Mouse (Mus musculus) left cerebral cortex, adult 8-10 months (tissue): ENCODE measurements around the gene Dlgap5. TPM values are rescaled to one million over a fixed set of nuclear protein-coding genes. Genes with fewer than 3 reads are reported as not detected.

Experiments
- DNase-seq, 2 experiments: peaks; one replicate each; pipeline ENCODE4 v3.0.0; 2022; ENCODE audit warnings: low spot score in 2 of 2
- total RNA-seq, 4 experiments: library from RNA; stranded (reverse); gene quantifications; 2 replicates each; pipeline ENCODE4 v1.2.4; 2022

The Dlgap5 gene
- total RNA-seq, 4 experiments from 2014 or later: 0.34 to 1.2 (median 0.42) TPM

DNA sequence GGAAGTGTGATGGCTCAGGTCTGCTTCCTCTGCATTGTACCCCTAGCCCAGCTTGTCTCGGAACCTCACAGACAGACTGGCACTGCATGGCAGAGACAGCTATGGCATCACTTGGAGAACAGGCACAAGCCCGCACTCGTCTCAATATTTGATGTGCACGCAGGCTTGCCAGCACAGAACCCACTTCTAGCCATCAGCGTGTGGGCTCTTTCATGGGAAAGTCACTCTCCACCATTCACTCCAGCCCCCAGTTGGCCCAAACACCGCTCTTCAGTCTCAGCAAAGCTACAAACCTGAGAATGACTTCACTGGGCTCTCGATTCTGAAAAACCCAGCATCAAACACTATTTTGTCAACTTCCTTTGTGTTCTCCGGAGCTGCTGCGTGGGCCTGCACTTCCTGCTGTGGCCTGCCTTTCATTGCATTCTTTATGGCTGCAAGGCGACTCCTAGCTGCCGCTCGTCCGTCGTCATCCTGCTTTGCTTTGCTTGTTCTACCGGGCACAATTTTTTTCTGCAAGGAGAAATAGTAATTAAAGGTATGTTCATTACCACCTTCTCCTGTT, 22.7 kb downstream of the Dlgap5 start:
- DNase-seq: no peak

DNA sequence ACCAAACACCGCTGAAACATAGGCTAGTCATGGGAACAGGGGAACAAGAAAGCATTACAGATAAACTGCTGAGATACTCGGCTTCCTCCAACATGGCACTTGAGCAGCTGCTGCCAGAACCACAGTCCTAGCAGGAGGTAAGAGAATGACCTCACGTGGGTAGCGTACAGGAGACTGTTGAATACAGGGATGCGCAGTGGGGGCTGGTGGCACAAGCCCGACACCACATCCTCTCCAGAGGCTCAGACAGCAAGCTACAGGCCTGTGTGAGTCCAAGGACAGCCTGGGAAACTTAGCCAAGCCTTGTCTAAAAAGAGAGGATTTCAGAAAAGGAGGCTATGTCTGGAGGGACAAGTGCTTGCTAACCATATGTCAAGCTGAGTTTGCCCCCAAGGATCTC, 23.2 kb downstream of the Dlgap5 start:
- DNase-seq: no peak

DNA sequence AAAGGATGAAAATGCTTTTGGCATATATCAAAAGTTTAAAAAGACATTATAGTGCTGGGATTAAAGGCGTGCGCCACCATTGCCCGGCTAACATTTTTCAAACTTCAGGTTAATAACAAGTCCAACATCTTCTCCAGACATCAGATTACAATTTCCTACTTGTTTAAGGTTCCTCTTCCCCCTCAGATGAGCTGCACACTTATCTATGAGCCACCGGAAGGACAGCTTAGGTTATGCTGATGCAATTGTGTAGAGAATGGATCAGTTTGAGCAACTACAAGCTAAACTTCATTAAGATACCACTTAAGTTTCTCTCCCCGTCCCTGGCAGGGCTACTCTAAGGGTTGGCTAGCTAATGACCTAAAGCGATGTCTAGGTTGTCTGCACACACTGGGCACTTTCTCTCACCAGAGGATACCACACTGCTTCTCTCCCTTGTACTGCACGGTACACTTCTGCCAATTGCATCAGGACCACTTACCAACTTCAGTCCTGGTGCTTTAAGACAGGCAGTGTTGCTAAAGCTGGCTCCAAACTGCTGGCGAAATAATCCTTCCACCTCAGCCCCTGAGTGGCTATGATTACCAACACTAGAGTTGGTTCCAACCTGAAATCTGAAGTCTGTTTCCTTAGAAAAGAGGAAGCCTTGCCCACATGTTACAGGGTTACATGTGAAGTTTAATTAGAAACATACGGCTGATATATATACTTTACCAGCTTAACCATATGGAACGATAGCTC, 24.7 kb downstream of the Dlgap5 start:
- no peak for DNase-seq

DNA sequence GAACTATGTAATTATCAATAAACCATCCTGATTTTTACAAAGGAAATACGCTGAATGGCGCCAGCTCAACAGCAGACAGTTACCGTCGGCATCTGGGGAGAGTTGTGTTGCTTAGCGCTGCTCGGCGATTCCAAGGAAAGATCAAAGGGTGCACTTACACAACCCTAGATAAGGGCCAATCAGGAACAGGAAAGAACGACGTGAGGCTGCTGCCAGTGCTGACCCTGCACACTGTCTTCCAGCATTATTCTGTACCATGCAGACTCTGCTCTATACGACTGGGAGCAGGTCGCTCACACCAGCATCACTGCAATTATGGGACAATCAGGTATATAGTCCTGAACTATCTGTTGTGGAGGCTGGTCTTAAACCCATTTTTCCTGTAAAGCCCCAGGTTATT, 32.1 kb downstream of the Dlgap5 start:
- no peak for DNase-seq

DNA sequence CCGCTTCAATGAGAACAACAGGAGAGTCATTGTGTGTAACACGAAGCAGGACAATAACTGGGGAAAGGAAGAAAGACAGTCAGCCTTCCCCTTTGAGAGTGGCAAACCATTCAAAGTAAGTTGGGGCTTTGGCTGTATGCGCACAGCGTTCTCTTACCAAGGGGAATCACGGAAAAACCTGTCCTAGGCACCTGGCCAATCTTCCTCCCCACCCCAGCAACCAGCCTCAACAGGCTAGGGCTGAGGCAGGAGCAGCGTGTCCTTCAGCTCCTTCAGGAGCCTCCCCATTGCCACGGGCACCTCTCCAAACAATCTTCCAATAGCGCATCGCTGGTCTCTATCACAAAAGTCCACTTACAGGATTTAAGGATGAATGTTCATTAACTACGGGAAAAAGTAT, 33.6 kb downstream of the Dlgap5 start:
- no peak for DNase-seq

DNA sequence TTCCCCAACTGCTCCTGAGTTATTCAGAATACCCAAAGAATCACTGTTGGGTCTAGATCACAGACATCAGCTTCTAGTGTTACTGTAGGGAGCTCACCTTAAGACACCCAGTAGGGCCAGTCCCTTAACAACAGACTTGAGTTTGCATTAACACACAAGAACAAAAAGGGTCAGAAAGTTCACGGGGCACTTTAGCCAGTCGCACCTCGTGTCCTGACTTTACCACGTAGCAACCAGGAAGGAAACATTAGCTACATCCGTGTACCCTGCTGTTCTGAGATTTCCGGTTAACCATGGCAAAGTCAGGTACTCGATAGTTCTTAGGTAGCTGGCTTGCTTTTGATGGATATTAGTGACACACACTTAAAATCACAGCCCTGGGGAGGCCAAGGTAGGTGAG, 34.3 kb downstream of the Dlgap5 start:
- no peak for DNase-seq

DNA sequence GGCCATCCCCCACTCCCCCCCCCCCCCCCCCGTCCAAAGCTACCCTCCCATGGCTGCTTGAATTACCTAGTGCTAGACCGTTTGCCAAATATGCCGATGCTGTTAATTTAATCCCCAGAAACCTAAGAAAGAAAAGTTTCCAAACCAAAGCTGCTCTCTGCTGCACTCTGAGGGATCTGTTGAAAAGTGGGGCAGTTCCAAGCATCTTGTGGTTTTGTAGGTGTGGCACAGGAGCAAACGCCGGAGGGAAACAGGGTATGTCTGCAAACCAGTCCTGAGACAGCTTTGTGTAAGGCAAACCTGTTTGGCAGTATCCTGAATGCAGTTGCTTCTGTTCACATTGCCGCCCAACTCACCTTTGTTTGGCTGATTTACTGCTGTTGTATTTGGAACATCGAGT, 39.9 kb downstream of the Dlgap5 start:
- no peak for DNase-seq

DNA sequence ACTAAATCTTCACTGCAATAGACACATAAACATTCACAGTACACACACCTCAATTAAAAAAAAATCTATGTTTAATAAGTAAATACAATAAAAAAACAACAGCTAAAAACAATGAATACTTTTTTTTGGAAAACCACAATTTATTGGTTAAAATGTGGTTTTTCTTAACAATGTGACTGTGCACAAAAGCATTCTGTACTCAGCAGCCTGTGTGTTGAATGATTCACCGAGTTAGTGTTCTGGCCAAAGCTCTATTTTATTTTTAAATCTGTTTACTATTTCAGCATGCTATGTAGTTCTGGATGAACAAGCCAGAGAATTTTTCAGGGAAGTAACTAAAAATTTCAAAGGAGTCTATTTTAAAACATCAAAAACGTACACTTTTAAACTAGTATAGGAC, 41.7 kb downstream of the Dlgap5 start:
- no peak for DNase-seq

DNA sequence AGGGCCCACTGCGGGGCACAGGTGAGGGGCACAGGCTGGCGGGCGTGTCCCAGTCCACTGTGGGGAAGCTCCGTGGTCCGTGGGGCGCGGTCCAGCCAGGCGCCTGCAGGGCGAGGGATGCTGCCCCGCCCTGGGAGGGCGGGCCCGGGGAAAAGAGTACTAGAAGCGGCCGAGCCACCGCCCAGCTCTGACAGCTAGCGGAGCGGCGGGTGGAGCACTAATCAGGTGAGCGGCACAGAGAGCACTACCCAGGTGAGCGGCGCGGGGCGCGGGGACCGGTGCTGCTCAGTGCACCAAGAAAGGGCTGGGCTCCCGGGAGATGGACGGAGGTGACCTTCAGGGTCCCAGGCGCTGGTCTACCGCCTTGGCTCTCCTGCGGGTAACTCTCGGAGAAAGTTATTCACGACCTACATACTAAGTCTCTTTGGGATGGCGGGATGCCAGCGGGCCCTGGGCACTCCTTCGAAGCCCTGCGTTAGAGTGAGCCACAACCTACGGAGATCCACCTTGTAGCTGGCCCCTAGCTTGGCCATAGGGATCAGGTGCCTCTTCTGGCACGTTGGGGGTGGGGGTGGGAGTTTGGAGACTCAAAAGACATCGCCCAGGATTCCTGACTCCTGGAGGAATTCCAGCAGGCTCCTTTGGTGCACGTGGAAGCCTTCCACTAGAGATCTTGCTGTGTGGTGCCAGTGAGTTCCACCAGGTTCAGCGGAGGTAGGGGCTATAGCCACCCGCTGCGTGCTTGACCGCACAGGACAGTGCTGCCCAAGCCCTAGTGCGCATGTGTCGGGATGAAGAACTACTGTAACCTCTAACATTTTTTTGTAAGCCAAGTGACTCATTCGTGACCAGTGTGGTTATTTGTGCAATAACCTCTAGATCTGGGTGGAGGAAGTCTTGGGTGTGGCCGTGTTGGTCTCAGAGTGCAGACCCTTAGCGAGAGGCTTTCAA, 44.2 kb downstream of the Dlgap5 start:
- no peak for DNase-seq

DNA sequence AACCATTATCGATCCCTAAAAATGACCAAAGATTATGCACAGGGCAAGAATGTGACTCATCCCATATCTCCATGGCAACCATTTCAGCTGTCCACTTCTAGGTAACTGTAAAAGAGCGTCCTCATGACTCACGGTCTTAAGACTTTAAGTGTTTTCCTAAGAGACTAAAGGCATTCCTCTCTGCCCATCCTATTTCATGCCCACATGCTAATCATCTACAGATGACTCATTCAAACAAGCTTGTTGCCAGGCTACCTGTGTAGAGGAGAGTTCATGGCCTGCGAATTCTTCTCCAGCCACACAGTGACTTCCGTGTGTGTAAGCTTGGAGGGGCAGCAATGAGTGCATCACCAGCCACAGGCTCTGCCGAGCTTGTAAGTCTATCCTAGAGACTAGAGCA, 46.5 kb downstream of the Dlgap5 start:
- no peak for DNase-seq

DNA sequence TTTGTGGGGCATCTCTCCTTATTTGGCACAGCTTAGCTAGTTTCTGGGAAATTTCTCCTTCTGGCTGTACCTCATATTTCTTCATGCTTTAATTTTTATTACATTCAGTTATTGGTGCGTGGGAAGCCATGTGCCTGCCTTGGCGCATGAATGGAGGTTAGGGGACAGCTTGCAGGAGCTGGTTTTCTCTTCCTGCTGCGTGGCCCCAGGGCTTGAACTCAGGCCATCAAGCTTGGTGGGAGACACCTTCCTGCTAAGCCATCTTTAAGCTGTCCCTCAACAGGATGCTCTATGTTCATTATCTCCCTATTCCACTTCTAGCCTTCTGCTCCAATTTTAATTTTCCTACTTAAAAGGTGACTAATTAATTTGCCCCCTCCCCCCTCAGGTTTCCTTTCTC, 47.4 kb downstream of the Dlgap5 start:
- DNase-seq: no peak

DNA sequence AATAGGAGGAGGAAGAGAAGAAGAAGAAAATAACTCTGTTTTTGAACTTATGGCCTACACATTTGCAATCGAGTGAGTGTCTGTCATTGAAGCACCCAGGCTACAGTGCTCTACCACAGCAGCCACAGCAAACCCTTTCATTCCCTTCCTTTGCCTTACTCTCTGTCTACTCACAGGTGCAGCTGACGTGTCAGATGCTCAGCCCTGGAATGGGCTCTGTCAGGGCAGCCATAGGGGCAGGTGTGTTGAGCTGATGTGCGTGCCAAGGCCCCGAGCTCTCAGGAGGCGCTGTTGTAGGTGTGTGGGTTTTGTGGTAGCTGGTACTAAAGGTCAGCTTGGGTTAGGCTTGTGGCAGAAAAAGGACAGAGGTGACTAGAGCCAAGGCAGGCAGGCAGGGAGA, 48.5 kb downstream of the Dlgap5 start:
- no peak for DNase-seq

DNA sequence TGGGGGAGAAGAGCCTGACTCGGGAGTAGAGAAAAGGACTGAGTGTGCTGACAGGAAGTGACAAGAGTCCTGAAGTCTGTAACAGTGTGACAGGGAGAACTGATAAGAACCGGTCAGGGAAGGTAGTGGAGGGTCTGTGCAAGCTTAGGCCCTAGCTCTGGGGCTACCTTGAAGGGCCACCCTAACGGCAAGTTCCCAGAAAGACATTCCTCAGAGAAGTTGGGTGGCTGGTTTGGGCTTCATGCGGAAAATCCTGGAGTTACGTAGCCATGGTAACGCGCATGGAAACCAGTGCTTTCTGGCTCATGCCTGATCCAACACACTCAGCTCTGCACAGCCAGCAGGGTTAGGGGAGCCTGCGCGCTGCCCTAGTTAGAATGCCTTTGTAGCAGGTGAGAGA, 50.7 kb downstream of the Dlgap5 start, which contains the start of gene Lgals3:
Lgals3 (plus strand) TSS at position 291 of the 400 bp plus-strand sequence.
- DNase-seq: peak; percentile 30 to 54

DNA sequence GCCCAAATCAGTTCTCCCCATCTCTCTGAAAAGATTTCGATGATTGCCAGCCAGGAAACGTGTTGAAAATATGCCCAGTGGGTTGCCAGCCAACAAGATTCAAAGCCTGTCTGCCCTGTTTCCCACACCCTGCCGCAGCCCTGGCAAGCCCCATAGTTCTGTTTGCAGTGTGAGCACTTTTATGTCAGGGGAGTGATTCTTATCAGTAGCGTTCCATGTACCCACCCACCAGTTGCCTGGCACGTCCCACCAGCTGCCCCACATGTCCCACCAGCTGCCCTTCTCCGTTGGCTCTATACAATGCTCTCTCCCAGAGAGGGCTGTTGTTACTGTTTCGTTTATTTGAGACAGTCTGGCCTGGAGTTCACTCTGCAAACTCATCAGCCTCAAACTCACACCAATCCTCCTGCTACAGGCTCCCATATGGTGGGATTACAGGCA, 51.3 kb downstream of the Dlgap5 start:
- DNase-seq: no peak

DNA sequence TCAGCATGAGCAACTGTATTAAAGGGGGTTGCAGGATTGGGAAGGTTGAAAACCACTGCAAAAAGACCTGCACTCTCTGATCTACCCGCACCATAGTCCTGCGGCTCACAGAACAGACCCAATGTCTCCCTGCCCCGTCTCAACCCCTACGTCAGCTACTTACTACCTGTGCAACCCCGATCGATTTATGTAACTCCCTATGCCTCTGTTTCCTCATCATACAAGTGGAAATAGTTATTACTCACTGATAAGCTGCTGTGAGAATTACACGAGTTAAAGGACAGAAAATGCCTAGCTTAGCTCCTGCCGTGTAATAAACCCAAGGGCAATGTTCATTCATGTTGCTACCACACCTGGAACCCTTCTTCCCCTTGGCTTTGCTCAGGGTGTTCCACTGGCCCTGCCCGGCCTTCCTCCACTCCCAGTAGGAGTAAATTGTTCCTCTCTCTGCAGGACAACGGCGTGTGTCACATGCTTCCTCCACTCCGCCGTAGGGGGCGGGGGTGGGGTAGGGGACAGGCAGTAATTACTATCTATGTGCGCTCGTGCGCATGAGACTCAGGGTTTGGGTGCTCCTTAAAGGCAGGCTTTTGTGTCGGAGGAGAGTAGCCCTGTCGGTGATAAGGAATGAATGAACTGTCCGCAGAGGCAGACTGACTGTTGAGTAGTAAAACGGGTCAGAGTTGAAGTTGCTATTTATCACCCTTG, 53.3 kb downstream of the Dlgap5 start:
- DNase-seq: no peak

DNA sequence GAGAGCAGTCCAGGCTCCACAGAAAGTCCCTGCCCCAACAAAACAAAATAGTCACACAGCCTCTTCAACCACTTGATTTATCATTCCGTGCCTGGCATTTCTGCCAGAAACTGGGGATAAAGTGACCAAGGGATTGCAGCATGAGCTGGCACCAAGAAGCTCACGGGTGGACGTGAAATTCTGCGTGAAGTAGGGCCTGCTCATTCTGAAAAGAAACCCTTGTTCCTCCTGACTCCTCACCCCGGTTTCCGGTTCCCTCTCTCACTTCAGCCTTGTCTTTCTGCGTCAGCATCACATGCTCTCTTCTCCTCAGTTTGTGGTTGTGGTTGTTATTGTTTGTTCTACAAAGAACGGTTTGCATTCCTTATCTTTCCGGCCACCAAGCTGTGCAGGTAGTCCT, 56.3 kb downstream of the Dlgap5 start:
- no peak for DNase-seq

DNA sequence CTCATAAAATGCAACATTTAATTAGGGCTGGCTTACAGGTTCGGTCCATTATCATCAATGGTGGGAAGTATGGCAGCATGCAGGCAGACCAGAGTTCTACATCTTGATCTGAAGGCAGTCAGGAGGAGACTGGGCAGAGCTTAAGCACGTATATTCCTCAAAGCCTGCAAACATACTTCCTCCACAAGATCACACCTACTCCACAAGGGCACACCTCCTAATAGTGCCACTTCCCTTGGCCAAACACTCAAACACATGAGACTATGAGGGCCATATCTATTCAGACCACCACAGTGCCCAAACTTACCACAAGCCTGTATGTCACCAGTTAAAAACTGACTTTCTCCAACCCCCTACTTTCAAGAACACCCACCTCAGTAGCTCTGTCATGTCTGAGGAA, 56.8 kb downstream of the Dlgap5 start:
- DNase-seq: no peak

DNA sequence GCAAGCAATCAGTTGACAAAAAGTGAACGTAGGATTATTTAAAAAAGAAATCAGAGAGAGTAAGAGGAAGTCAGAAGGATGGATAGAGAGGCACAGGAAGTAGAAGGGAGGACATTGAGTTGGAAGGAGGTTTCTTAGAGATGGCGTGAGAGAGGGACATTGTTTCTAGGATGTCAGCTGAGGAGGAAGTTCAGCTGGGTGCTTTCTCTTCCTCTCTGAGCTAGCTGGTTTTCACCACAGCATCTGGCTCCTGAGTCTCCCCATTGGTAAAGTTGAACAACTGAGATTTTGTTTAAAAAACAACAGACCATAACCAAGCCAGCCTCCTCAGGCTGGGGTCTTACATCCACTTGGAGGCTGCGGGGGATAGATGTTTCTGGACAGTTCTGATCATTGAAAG, 58.6 kb downstream of the Dlgap5 start:
- DNase-seq: no peak

DNA sequence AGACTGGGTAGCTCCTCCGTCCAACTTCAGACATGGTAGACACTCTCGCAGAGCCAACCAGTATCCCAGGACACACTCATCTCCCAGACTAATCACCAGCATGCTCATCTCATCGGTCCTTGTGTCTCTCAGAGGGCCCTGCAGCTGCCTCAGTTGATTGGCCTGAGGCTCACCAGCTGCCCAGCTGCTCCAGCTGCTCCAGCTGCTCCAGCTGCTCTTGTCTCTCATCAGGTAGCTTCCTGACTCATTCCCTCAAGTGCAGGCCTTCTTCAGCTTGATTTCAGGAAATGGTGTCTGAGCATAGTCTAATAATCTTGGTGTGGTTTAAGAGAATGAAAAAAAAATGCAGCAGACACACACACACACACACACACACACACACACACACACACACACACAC, 61.6 kb downstream of the Dlgap5 start:
- DNase-seq: no peak

DNA sequence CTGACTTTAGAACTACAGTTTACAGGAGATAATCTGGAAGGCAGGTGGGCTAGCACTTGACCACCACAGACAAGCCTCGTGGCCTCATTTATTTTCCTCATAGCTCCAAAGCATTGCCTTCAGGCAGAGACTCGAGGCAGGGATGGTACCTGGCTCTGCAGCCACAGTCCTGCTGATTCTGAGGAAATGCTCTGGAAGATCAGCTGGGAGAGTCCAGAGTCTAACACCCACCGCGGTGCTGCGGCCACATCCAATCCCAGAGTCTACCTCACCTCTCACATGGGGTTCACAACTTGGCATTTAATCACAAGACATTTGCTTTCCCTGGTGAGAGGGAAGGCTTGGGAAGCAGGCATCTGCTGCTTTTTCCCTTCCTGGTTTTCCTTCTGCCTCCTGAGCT, 63.3 kb downstream of the Dlgap5 start:
- no peak for DNase-seq

DNA sequence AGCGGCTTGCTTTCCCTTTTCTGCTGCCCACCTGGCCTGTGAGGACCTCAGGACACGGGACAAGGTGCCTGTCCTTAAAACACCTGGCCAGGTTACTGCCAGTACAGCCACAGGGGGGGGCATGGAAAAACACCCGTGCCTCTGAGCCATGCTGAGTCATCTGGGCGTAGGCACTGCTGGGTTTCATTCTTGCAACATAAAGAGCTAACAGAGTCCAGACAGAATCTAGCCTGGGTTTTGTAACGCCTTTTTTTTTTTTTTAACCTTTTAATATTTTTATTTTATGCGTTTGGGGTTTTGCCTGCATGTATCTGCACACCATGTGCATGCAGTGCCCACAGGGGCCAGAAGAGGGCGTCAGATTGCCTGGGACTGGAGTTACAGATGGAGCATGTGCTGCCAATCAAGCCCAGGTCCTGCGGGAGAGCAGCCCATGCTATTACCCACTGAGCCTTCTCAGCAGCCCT, 64.1 kb downstream of the Dlgap5 start:
- DNase-seq: no peak
